Mouse (Mus musculus) megakaryocyte, embryonic 14.5 days (primary cell): ENCODE data around the gene Pde4d.

Experiments
- FLI1 ChIP-seq: IDR thresholded peaks from 2 replicates; pipeline ENCODE4 v1.6.1; 2012; ENCODE audit warnings: low read length, inconsistent platforms, mixed read lengths
- GATA1 ChIP-seq: IDR thresholded peaks from 3 replicates; pipeline ENCODE4 v1.6.1; 2012; ENCODE audit warnings: mixed read lengths, low read length, inconsistent platforms, borderline replicate concordance

- TF ChIP-seq GATA1 (no peak), FLI1 (no peak)
Measured at GRCm38 (mm10) chr13:109922228-109922627, 1472.5 kb downstream of the Pde4d start.
